ENCODE assay signal across 31 mouse cellular contexts in the genomic region with DNA sequence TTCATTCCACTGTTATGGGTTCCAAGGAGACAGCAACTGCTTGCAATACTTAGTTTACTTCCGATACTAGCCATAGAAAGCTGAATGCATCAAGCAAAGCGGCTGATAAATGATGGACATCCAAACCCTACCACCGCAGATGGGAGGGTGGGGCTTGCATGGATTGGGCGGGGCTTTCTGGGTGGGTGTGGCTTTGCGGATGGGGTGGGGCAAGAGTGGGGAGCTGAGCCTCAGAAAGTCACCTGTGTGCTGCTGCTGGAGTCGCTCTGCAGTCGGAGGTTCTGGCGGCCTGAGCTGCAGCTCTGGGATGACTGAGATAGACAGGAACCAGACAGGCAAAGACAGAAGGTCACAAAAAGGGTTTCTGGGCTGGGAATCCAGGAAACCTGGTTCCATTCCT. TPM values are rescaled to one million over a fixed set of nuclear protein-coding genes. Genes with fewer than 3 reads are reported as not detected.
"Had no signal": no experiment of that assay in that cellular context is flagged by ENCODE, and none has a peak within 500 bp of the region (broad histone marks: within the 10 kb centered on the region; RNA-seq: fewer than 3 reads in every experiment).

No protein-coding gene starts in this region.

- H3K9ac ChIP-seq: heart, embryonic 12.5 days; hindbrain, embryonic 12.5 days; hindbrain, embryonic 14.5 days; intestine, embryonic 15.5 days; limb, embryonic 13.5 days; limb, embryonic 15.5 days; liver, embryonic 12.5 days; liver, embryonic 14.5 days had no signal

- H3K27ac ChIP-seq: gastrocnemius, adult 2 months; heart, embryonic 10.5 days; hindbrain, embryonic 10.5 days; hindbrain, embryonic 12.5 days; hindbrain, embryonic 14.5 days; intestine, embryonic 15.5 days; kidney, postnatal 0 days; layer of hippocampus, adult 2 months; left cerebral cortex, adult 2 months; limb, embryonic 13.5 days; limb, embryonic 15.5 days; liver, embryonic 12.5 days; liver, embryonic 14.5 days had no signal

- DNase-seq: gastrocnemius, adult 2 months; gastrocnemius, postnatal 10 days; gastrocnemius, postnatal 25 days; heart, adult 18-20 months; heart, postnatal 10 days; heart, postnatal 4 days; kidney, adult 18-20 months; kidney, adult 8-10 months; kidney, postnatal 25 days; kidney, postnatal 4 days; left cerebral cortex, postnatal 4 days had no signal

- H3K4me3 ChIP-seq: gastrocnemius, adult 2 months; heart, embryonic 10.5 days; heart, embryonic 12.5 days; hindbrain, embryonic 10.5 days; hindbrain, embryonic 12.5 days; intestine, embryonic 15.5 days; layer of hippocampus, adult 2 months; left cerebral cortex, adult 2 months; limb, embryonic 13.5 days; limb, embryonic 15.5 days; liver, embryonic 12.5 days had no signal

- H3K4me1 ChIP-seq: heart, embryonic 12.5 days; hindbrain, embryonic 12.5 days; intestine, embryonic 15.5 days; limb, embryonic 13.5 days; limb, embryonic 15.5 days; liver, embryonic 12.5 days had no signal

- H3K36me3 ChIP-seq: intestine, embryonic 15.5 days; limb, embryonic 13.5 days; limb, embryonic 15.5 days had no signal

- H3K27me3 ChIP-seq: heart, embryonic 12.5 days; hindbrain, embryonic 12.5 days; intestine, embryonic 15.5 days; limb, embryonic 13.5 days; limb, embryonic 15.5 days; liver, embryonic 12.5 days had no signal

- H3K9me3 ChIP-seq: heart, embryonic 10.5 days; hindbrain, embryonic 12.5 days; intestine, embryonic 15.5 days; limb, embryonic 13.5 days; limb, embryonic 15.5 days had no signal

RNA-seq across cellular contexts. Expression of a gene that starts 38.9 kb away (rescaled TPM):
- total RNA-seq: gastrocnemius, adult 2 months; gastrocnemius, postnatal 10 days; gastrocnemius, postnatal 25 days; gastrocnemius, postnatal 4 days; granulocyte monocyte progenitor cell, adult 5-6 weeks; heart, adult 18-20 months; heart, adult 8-10 months; heart, postnatal 10 days; heart, postnatal 25 days; heart, postnatal 4 days; layer of hippocampus, adult 2 months; layer of hippocampus, postnatal 25 days; left cerebral cortex, adult 2 months; left cerebral cortex, postnatal 25 days; liver, adult 2 months had no signal

RNA-seq across cellular contexts. Expression of a gene that starts 44.9 kb away (rescaled TPM):
- total RNA-seq: granulocyte monocyte progenitor cell, adult 5-6 weeks had no signal
